Mouse (Mus musculus) gastrocnemius, postnatal 36 days (tissue): ENCODE measurements around the gene Mief2. TPM values are rescaled to one million over a fixed set of nuclear protein-coding genes. Genes with fewer than 3 reads are reported as not detected.
A peak's percentile ranks its signal among the peaks of the same experiment; 100 is the strongest.

Source experiments
- DNase-seq, 2 experiments: peaks; one replicate each; pipeline ENCODE4 v3.0.0; 2022
- intact Hi-C: fragments of 180-260 bp; cut with DNase I; formaldehyde crosslinking; loops from one replicate; pipeline ENCODE4 v1.15.1; 2025
- total RNA-seq, 2 experiments: library from RNA; stranded (reverse); gene quantifications; 2 replicates each; pipeline ENCODE4 v1.2.3; 2021

Mief2 gene
- total RNA-seq, 2 experiments from 2014 or later = 70.1 to 91.0 TPM

DNA sequence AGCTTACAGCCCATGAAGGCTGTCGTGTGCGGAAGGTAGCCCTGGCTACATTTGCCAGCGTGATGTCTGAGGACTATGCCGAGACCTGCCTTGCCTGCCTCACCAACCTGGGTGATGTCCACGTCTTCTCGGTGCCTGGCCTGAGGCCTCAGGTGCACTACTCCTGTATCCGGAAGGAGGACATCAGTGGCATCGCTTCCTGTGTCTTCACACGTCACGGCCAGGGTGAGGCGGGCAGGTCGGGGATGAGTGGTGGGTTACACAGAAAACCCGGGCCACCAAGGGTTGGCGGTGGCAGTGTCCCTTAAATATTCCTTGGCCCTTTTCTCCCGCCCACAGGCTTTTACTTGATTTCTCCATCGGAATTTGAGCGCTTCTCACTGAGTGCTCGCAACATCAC, 16.2 kb upstream of the Mief2 start:
- DNase-seq = peak in 1 of 2 experiments; percentile 3
- intact Hi-C loops = no loop called here

DNA sequence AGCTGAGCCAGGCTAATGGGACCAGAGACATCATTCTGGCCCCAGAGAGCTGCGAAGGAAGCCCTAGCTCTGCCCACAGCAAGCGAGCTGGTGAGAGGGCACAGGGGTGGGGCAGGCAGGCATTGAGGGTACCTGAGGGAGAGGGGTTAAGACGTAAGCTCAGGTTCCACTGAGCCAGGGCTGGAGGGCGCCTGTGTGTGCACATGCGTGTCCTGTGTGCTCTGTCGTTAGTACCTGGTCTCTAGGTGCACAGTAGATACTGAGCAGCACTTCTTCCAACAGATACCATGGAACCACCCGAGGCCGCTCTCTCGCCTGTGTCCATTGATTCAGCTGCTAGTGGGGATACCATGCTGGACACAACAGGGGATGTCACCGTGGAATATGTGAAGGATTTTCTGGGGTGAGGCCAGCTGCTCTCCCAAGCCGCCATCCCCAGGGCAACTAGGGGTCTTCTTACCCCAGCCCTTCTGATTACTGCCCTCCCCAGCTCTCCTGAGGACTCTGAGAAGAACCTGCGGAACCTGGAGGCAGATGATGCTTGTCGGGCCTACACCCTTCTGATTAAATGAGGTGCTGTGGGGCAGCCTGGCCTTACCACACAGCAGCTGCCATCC, 15.5 kb upstream of the Mief2 start:
- intact Hi-C loops = no loop called here
- peak; percentile 3 to 9 for DNase-seq

DNA sequence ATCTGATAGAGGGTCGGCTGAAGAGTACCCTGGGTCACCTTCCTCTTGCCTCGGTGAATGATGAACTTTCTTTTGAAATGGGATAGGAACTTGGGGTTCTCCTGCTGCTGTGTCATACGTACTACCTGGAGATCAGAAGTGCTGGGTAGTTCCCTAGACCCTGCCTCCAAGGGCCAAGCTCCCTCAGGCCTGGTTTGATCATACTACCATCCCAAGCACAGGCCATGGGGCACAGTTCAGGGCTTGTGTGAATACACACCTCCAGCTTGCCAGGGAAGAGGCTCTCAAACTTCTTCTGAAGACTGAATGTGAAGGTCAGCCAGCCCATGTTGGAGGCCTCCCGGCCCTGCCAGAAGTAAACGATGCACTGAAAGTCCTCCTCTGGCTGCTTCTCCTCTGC, 12.4 kb upstream of the Mief2 start:
- intact Hi-C loops = no loop called here
- no peak for DNase-seq

DNA sequence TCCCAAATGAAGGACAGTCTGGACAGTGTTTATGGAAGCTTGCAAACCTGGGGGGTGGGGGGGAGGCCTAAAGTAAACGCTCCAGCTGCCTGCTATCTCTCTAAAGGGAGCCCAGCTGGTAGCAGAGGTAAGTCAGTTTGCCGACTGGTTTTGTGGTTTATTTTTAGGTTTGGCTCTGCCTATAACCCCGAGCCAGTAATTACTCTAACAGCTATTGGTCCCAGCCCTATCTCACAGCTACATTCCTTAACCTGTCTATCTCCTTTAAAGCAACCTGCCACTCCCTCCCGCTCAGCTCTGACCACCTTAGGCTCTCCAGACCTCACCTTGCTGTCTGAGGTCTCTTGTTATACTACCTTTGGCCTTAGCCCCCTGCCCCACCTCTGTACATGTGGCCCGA, 8.9 kb upstream of the Mief2 start:
- no peak for DNase-seq
- intact Hi-C loops = no loop called here

DNA sequence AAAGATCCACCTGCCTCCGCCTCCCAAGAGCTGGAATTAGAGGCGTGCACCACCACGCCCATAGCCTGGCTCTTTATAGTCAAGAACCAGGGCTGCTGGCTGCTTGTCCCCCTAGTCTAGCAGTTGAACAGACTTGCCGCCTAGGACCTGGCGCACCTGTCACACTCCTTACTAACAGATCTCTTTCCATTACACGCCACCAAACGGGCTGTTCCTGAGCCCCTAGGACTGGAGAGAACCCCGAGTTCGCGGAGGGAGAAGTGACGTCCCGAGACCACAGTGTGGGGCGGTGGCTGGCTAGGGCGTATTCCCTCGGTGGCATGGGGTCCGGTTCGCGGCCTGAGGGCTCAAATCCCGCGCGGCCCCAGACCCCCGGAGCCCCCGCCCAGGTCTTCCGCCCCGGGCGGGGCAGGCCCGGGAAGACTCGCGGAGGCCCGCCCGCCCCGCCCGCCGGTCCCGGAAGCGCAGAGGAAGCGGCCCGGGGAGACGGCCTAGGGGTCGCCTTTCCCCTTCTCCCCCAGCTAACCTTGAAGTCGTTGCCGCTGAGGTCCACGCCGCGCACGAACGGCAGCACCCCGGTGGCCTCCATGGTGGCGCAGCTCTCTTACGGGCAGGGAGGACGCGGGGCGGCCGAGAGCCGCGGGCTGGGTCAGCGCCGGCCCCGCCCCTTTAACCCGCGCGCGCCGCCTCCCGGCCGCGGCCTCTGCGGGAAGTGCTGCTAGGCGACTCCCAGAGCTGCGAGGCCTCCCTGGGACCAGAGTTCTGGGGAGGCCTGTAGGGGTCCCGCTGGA, 1.4 kb upstream of the Mief2 start, which contains the start of gene Flii:
Flii (minus strand) TSS at position 663 of the 791 bp plus-strand sequence.
- DNase-seq = peak; percentile 76 to 77
- intact Hi-C loops = no loop called here

DNA sequence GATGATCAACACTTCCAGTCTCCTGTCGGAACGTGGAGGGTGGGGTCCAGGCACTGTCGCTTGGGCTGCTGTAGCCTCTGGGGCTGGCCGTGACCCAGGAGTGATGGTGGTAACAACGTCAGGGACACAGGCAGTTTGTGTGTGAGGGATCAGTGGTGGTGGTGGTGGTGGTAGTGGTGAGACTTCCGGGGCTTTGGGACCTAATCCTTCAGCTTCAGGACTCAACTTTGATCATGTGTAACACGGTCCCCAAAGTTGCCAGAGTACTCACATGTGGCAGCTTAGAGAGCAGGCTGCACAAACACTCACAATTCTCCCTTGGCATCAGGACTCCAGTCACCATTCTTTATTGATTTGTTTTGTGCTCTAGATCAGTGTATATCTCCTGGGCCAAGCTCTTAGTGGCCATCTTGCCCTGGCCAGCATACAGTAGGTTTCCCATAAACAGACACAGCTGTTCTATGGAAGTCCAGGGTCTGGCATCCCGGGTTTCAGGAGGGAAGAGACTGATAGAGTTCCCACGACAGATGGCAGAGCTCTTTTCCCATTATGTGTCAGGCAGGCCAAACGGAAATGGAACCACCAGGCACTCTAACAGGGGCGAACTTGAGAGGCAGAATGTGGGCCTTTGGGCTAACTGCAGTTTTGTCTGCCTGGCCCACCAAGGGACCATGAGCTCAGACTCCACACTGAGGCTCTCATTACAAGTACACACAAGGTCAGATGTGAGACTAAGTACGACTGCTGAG, 632 bp upstream of the Mief2 start:
- intact Hi-C loops = no loop called here
- DNase-seq = no peak

DNA sequence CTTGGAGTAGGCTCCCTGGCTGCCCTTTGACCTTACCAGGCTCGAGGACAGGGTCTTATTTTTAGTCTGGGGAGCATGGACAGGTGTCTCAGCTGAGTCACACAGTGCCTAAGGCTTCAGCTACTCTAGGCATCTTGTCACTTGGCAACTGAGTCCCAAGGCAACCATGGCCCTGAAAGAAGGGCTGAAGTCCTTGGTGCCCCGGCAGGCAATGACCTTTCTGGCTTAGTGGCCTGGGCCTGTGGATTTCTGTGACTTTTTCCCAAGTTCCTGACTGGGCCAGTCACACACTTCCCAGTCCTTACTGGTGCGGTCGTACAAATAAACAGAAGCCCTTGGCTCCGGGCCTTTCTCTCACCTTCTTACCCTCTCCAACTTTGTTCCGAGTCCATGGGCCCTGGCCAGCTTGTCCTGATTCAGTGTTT, 1.0 kb downstream of the Mief2 start:
- intact Hi-C loops = no loop called here
- DNase-seq = peak in 1 of 2 experiments; percentile 43

DNA sequence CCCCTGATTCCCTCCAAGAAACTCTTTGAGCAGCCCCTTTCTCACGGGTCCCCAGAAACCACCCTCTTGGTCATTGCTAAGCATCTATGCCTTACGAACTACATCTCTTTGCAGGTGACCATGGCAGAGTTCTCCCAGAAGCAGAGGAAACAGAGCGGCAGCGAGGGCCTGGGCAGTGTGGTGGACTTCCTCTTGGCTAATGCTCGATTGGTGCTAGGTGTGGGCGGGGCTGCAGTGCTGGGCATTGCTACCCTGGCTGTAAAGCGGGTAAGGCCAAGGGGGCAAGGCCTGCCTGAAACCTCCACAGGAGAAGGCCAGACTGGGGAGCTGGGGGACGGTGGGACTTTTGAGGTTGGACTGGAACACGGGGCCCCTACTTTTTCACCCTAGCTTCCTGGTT, 2.0 kb downstream of the Mief2 start:
- DNase-seq = no peak
- intact Hi-C loops = loop anchor here (5.0 kb wide), 2 partner anchors 47 to 202 kb away; partner anchors contain the start of genes Map2k3, Smcr8 and Top3a

DNA sequence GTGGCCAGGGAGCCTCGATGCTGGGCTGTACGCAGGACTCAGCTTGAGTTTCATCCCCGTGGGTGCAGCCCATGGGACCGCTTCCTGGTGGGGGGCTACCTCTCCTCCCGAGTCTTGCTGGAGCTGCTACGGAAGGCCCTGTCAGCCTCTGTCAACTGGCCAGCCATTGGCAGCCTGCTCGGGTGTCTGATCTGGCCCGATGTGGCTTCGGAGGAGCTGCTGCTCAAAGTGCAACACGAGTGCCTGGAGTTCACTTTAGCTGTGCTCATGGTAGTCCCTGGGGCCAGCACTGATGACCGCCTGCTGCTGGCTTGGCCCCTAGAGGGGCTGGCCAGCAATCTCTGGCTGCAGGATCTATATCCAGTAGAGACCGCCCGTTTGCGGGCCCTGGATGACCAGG, 3.1 kb downstream of the Mief2 start:
- peak; percentile 50 to 57 for DNase-seq
- intact Hi-C loops = loop anchor here (5.0 kb wide), 2 partner anchors 46 to 201 kb away; partner anchors contain the start of genes Map2k3, Smcr8 and Top3a

DNA sequence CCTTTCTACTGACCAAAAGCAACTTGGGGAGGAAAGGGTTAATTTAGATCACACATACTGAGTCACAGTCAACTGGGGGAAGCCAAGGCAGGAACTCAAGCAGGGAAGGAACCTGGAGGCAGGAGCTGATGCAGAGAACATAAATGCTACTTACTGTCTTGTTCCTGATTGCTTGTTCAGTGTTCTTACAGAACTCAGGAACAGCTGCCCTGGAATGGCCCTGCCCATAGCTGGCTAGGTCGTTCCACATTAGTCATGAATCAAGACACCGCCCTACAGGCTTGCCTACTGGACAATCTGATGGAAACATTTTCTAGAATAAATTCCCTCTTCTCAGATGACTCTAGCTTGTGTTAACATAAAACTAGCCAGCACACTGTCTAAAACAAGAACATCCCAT, 6.0 kb downstream of the Mief2 start:
- no peak for DNase-seq
- intact Hi-C loops = loop anchor here (5.0 kb wide), 2 partner anchors 43 to 198 kb away; partner anchors contain the start of genes Map2k3, Smcr8 and Top3a

DNA sequence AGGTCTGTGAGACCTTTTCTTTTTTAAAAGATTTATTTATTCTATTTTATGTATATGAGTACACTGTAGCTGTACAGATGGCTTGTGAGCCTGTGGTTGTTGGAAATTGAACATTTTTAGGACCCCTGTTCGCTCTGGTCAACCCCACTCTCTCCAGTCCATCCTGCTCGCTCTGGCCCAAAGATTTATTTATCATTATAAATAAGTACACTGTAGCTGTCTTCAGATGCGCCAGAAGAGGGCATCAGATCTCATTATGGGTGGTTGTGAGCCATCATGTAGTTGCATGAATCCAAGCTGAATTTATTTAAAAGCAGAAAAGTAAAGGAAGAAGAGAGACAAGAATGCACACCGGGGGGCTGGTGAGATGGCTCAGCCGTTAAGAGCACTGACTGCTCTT, 7.0 kb downstream of the Mief2 start:
- intact Hi-C loops = no loop called here
- DNase-seq = no peak

DNA sequence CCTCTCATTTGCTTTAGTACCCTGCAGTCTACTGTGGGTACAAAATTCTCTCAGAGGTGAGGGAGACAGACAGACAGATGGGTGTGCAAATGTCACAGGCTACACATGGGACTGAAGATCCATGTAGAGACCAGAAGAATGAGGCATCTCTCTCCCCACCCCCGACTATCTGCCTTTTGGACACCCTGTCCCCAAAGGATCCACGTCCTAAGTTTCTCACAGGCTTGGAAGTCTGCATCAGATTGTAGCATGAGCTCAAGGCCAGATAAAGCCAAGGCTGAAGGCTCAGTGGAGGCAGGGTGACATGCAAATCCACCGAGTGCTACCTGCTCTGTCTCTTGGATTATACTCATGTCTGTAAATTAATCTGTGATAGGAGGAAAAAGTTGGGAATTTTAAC, 8.3 kb downstream of the Mief2 start:
- no peak for DNase-seq
- intact Hi-C loops = no loop called here

DNA sequence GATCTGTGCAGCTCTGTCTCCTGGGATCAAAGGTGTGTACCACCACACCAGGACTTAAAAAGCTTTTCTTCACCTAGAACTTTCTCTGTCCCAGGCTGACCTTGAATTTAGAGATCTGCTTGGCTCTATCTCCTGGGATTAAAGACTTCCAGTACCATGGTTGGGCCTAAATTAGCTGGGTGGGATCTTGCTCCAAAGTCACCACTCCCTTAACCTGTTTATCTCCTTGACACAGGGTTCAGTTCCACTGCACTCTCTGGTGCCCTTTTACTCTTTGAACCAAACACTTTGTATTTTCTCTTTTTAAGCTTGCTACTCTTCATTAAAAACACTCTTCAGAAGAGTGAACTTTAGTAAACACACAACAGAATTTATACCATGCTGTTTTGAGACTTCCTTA, 9.3 kb downstream of the Mief2 start:
- intact Hi-C loops = no loop called here
- no peak for DNase-seq

DNA sequence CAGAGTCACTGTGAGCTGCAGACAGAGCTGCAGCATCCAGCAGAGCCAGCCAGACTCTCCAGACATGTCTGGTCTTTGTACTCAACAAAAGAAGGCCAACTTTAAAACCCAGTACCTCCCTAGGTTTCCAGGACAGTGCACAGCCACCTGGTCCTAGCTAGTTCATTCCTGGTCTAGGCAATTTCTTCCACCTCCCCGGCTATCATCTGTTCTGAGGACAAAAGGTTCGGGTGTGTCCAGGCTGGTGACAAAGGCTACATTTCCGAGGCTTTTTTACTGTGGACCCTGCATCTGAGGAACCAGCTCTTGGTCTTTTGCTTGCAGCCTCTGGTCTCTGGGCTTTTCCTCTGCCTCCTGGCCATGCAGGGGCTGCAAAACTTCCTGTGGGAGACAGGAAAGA, 12.1 kb downstream of the Mief2 start:
- DNase-seq = no peak
- intact Hi-C loops = no loop called here

DNA sequence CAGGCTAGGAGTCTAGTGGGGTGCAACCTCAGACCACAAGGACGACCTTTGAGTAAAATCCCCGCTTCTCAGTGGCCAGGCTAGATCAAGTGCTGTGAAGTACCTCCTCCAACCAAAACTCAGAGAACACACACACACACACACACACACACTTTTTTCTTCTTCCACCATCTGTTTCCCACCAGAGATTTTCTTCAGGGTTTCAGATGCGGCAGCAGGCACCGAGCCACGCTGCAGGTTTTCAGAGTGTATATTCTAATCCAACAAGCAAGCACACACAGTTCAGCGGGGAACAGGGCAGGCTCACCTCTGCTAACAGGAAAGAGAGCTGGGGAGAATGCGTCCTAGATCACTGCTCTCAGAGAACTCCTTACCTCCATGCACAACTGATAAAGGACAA, 27.4 kb downstream of the Mief2 start:
- intact Hi-C loops = no loop called here

DNA sequence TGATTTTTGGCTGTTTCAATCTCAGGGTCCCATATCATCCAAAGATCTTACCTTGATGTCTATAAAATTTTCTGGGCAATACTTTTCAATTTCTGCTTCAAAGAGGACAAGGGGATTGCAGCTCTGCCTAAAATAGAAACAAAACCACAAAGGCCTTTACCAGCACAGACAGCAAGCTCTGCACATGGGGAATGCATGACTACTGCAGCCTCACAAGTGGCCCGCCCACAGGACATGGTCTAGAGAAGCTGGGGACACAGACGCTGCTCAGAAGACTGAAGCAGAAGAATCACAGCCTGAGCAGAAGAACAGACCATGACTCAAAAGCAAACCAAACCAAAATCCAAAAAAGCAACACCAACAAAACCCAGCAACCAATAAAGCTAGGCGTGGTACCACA, 33.5 kb downstream of the Mief2 start:
- intact Hi-C loops = no loop called here
- DNase-seq = no peak

More for the DNA sequence above, 27.4 kb downstream of the Mief2 start:
- DNase-seq = no peak

DNA sequence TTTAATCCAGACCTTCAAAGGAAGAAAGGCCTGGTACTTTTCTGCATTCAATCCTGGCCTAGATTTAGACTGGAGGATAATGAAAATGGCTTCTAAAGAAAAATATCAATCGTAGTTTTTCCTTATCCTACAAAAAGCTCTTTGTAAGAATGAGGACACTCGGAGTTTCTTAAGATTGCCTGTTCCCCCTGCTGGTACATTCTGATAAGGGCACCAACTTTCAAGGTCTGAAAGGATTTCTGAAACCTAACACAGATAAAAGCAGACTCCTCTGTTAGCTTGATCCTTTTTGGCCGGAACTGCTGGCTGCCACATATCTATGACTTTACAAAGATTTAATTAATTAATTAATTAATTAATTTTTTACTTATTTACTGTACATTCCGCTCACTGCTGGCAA, 38.8 kb downstream of the Mief2 start:
- intact Hi-C loops = no loop called here
- DNase-seq = no peak

DNA sequence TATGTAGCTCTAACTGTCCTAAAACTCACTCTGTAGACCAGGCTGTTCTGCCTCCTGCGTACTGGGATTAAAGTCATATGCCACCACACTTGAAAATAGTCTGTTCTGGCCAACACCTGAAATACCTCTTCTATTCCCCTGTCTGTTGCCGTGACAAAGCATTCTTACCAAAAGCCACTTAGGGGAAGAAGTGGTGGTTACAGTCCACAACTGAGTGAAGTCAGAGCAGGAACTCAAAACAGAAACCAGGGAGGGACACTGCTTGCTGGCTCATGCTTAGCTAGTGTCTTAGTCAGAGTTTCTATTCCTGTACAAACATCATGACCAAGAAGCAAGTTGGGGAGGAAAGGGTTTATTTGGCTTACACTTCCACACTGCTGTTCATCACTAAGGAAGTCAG, 41.1 kb downstream of the Mief2 start:
- DNase-seq = no peak
- intact Hi-C loops = no loop called here

DNA sequence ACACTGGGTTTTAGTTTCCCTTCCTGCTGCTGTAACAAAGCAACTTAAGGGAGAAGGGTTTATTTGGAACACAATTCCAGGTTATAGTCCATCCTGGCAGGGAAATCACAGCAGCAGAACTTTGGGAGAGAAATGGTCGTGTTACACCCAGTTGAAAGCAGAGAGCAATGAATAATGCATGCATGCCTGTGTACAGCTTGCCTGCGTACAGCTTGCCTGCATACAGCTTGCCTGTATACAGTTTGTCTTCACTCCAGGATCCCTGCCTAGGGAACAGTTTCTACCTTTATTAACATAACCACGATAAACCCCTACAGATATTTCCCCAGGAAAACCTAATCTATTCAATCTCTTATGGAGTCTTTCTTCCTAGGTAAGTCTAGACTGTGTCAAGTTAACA, 42.6 kb downstream of the Mief2 start:
- no peak for DNase-seq
- intact Hi-C loops = no loop called here

DNA sequence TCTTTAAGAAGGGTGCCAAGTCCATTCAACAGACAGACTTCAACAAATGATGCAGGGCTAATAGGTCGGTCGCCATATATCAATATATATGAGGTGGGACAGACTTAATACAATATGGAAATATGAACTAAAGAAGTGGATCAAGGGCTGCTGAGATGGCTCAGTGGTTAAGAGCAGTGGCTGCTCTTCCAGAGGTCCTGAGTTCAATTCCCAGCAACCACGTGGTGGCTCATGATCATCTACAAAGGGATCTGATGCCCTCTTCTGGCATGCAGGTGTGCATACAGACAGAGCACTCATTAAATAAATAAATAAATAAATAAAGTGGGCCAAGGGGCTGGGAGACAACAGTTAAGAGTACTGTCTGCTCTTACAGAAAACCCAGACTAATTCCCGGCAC, 44.0 kb downstream of the Mief2 start:
- intact Hi-C loops = no loop called here
- no peak for DNase-seq

DNA sequence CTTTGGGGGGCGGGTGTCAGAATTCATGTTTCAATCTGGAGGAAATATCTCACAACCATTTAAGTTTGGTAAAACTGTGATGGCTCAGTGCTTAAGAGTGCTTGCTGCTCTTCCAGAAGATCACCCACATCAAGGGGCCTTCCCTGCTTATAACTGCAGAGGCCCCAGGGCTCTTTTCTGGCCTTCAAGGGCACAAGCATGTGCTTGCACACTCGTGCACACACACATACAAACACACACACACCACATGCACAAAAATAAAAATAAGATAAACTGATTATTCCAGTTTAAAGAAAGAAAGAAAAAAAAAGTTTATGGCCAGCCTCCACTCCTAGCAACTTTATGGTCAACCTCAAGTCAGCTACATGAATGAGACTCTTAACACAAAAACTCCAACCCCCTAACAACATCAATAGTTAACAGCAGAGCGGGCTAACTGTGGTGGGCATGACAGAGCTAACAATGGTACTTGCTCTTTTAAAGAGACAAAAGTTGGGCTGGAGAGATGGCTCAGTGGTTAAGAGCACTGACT, 46.0 kb downstream of the Mief2 start:
- no peak for DNase-seq
- intact Hi-C loops = no loop called here
